Mouse (Mus musculus) liver, adult 2 months (tissue): ENCODE measurements around the gene Tyk2. TPM values are rescaled to one million over a fixed set of nuclear protein-coding genes. Genes with fewer than 3 reads are reported as not detected.
A peak's percentile ranks its signal among the peaks of the same experiment; 100 is the strongest.

Experiments used
- DNase-seq: peaks from one replicate; pipeline ENCODE4 v3.0.0-alpha.2; 2011; ENCODE audit warnings: low read depth, low spot score; ENCODE audit errors: extremely low read depth
- H3K27ac ChIP-seq: fragments of 200-500 bp; replicated peaks from 2 replicates; pipeline ENCODE4 v1.5.1; 2012; ENCODE audit warnings: low read depth, mild to moderate bottlenecking, control low read depth, inconsistent platforms, low read length; ENCODE audit not compliant: insufficient read depth
- H3K27me3 ChIP-seq: fragments of 200-500 bp; 2 replicates; pipeline ENCODE4 v1.6.1; 2012; ENCODE audit warnings: mild to moderate bottlenecking, moderate library complexity, low read length, inconsistent platforms; ENCODE audit not compliant: control insufficient read depth, insufficient read depth
- H3K36me3 ChIP-seq: fragments of 200-500 bp; 2 replicates; pipeline ENCODE4 v1.6.1; 2012; ENCODE audit warnings: low read length, inconsistent platforms; ENCODE audit not compliant: control insufficient read depth, insufficient read depth
- H3K4me1 ChIP-seq: fragments of 200-500 bp; 2 replicates; pipeline ENCODE4 v1.6.1; 2011; ENCODE audit warnings: low read length; ENCODE audit not compliant: control insufficient read depth, insufficient read depth
- H3K4me3 ChIP-seq: fragments of 200-500 bp; 2 replicates; pipeline ENCODE4 v1.5.1; 2011; ENCODE audit warnings: low read depth, mild to moderate bottlenecking, control low read depth, low read length, moderate library complexity; ENCODE audit not compliant: insufficient read depth
- H3K79me2 ChIP-seq: fragments of 200-500 bp; 2 replicates; pipeline ENCODE4 v1.6.1; 2012; ENCODE audit warnings: inconsistent platforms, mild to moderate bottlenecking, low read length, moderate library complexity; ENCODE audit not compliant: control insufficient read depth, insufficient read depth
- H3K9ac ChIP-seq: fragments of 200-500 bp; 2 replicates; pipeline ENCODE4 v1.6.1; 2012; ENCODE audit warnings: low read depth, mild to moderate bottlenecking, control low read depth, inconsistent platforms, low read length
- CTCF ChIP-seq: fragments of 200-500 bp; IDR thresholded peaks from 2 replicates; pipeline ENCODE4 v1.5.1; 2011; ENCODE audit warnings: low read depth, low read length, control low read depth
- POLR2A ChIP-seq: fragments of 200-500 bp; IDR thresholded peaks from 2 replicates; pipeline ENCODE4 v1.6.1; 2011; ENCODE audit warnings: low read length, control low read depth; ENCODE audit not compliant: insufficient read depth; ENCODE audit errors: extremely low read depth
- WGBS: fragments of 180-500 bp; shearing (Covaris S2); methylation state at CpG from one replicate; pipeline ENCODE4 v1.1.7; 2018; 5-methylcytosine and 5-hydroxymethylcytosine counted together
- polyA plus RNA-seq: library from polyadenylated mRNA; depleted of rRNA; stranded (reverse); fragments of >200 nt; gene quantifications from 2 replicates; pipeline ENCODE4 v1.2.3, GENCODE M21; 2012
- total RNA-seq: library from RNA; depleted of rRNA; stranded (reverse); fragments of >200 nt; gene quantifications from 2 replicates; pipeline ENCODE4 v1.2.3, GENCODE M21; 2014

Gene Tyk2
- total and polyA plus RNA-seq, 2 experiments, result 9.3 to 21.0 TPM

DNA sequence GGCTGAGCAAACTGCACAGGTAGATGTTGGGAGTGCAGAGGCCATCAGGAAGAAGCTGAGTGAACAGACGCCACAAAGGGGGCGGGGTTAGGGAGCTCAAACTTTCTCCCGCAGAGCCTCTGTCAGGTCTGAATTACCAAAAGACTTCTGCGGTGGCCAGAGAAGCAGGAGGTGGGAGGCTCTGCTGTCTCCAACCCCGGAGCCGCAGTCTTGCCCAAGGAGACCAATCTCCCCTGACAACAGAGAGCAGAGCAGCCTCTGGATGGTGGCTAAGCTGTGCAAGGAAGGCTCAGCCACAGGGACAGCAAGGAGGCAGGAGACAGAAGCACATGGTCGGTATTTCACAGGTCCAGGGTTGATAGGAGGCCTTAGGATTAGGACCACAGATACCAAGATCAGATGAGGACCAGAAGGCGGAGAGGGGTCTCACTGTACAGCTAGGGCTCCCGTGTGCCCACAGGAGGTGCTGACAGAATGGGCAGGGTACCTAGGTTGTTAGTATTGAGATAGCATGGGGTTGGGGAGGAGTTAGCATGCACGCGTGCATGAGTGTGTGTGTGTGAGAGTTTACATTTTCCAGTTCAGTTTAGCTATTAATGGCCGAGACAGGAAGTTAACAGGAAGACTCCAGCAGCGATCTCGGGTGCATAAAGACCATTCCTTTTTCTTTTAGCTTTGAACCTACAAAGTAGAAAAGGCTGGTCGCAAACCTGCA lies 30.4 kb downstream of the Tyk2 start:
- 67% methylated on average over 15 of the region's 15 CpGs for WGBS
- no peak overlapping the region for H3K9ac ChIP-seq
- H3K79me2 ChIP-seq, result no peaks in the 10 kb centered on the region
- H3K27ac ChIP-seq, result no peak overlapping the region
- no peaks in the 10 kb centered on the region for H3K36me3 ChIP-seq
- H3K4me1 ChIP-seq, result no peaks in the 10 kb centered on the region
- H3K4me3 ChIP-seq, result no peak overlapping the region
- H3K27me3 ChIP-seq, result no peaks in the 10 kb centered on the region
- DNase-seq, result no peak
- TF ChIP-seq CTCF, result no peak
- TF ChIP-seq POLR2A, result no peak

DNA sequence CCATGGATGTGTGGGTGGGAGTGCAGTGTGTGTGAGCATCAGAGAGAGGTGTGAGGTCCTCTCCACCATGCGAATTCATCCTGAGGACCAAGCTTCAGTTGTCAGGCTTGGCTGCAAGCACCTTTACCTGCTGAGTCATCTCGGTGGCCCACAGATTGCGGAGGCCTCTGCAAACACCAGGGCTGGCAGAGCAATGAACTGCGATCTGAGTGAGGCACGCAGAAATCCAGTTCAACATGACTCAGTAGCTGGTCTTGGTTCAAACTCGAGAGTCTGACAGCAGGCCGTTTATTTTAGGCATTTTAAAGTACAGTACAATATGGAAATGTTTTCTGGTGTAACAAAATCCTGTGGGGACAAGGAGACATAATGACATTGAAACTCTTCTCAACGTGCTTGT lies 33.2 kb downstream of the Tyk2 start:
- 28% methylated on average over 8 of the region's 8 CpGs for WGBS
- H3K4me3 ChIP-seq, result no peak overlapping the region
- H3K27me3 ChIP-seq, result no peaks in the 10 kb centered on the region
- no peaks in the 10 kb centered on the region for H3K36me3 ChIP-seq
- H3K27ac ChIP-seq, result no peak overlapping the region
- peak; percentile 64 for DNase-seq
- TF ChIP-seq CTCF (no peak), POLR2A (no peak)
- H3K79me2 ChIP-seq, result no peaks in the 10 kb centered on the region
- no peak overlapping the region for H3K9ac ChIP-seq
- no peaks in the 10 kb centered on the region for H3K4me1 ChIP-seq

DNA sequence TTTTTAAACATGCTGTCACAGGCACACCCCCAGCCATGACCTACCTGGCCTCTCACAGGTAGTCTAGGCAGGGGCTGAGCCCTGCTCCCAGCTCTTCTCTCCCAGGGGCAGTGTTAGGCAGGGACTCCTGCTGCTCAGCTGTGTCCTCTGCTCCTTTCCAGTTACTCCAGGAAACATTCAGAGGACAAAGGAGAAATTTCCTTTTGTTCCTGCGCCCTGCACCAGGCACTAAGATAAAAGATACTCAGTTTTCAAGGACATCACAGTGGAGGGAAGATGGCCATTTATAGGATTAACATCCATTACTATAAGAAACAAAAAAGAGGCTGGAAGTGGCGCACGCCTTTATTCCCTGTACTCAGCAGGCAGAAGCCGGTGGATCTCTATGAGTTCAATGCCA lies 35.1 kb downstream of the Tyk2 start:
- H3K79me2 ChIP-seq, result peaks cover 2% of the 10 kb centered on the region; the same call in 1 of the 2 replicates
- H3K9ac ChIP-seq, result no peak overlapping the region
- peaks cover under 1% of the 10 kb centered on the region for H3K4me1 ChIP-seq
- TF ChIP-seq CTCF (no peak), POLR2A (no peak)
- no peak overlapping the region for H3K27ac ChIP-seq
- no peak for DNase-seq
- H3K36me3 ChIP-seq, result no peaks in the 10 kb centered on the region
- H3K4me3 ChIP-seq, result no peak overlapping the region
- WGBS, result 89% methylated on average over 4 of the region's 4 CpGs
- no peaks in the 10 kb centered on the region for H3K27me3 ChIP-seq

GRCm38 (mm10) chr9:21093423-21093822 lies 37.6 kb downstream of the Tyk2 start:
- H3K79me2 ChIP-seq, result peaks cover 23% of the 10 kb centered on the region
- DNase-seq, result no peak
- WGBS, result 97% methylated on average over 9 of the region's 9 CpGs
- no peak for TF ChIP-seq POLR2A
- no peak for TF ChIP-seq CTCF
- H3K36me3 ChIP-seq, result peaks cover 2% of the 10 kb centered on the region
- H3K27ac ChIP-seq, result no peak overlapping the region
- no peak overlapping the region for H3K9ac ChIP-seq
- no peaks in the 10 kb centered on the region for H3K27me3 ChIP-seq
- peaks cover 11% of the 10 kb centered on the region for H3K4me1 ChIP-seq
- no peak overlapping the region for H3K4me3 ChIP-seq

DNA sequence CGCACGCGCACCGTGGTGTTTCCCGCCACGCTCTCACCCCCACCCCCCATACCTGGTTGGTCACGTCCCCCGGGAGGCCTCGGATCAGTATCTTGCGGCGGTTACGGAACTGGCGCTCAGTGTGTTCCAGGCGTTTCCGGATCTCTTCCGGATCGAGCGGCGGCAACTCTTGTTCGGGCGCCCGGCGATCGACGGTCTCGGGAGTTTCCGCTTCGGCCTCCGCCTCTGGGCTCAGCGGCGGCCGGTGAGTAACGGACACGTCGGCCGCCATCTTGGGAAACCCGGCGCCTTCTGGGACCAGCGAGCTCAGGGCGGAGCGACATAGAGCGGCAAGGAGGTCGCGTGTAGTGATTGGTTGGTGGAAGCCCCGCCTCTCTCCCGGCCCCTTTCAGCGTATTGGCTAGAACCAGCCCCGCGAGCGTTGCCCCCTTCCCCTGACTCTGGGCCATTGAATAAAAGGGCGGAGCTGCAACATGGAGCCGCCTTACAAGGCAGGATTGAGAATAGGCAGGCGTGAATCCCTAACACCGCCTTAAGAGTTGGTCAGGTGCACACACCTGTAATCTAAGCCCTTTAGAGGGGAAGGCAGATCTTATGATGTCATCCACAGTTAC lies 39.2 kb downstream of the Tyk2 start, which contains the start of the genes Gm38431 and Raver1:
Gene Gm38431 (minus strand): TSS at position 291 of the 614 bp plus-strand sequence.
Gene Raver1 (minus strand): TSS at position 302 of the 614 bp plus-strand sequence.
- DNase-seq, result peak; percentile 92
- H3K27ac ChIP-seq, result peak within 1 kb of the TSS; percentile 81
- H3K36me3 ChIP-seq, result peaks cover 8% of the 10 kb centered on the region
- H3K27me3 ChIP-seq, result no peaks in the 10 kb centered on the region
- H3K9ac ChIP-seq, result peak within 1 kb of the TSS; percentile 91
- peaks cover 11% of the 10 kb centered on the region for H3K4me1 ChIP-seq
- peak within 1 kb of the TSS; percentile 88 for H3K4me3 ChIP-seq
- peaks cover 34% of the 10 kb centered on the region for H3K79me2 ChIP-seq
- TF ChIP-seq CTCF, result no peak
- TF ChIP-seq POLR2A, result peak; percentile 76
- under 1% methylated on average over 54 of the region's 54 CpGs for whole genome bisulfite sequencing
